Mouse (Mus musculus): ENCODE data around the gene Gabarapl1. TPM values are rescaled to one million over a fixed set of nuclear protein-coding genes. Genes with fewer than 3 reads are reported as not detected.

Gabarapl1 gene
- polyA plus RNA-seq, 1 experiment from 2014 or later = 66.3 TPM

GRCm38 (mm10) chr6:129577605-129578004 is 44.6 kb downstream of the Gabarapl1 start, which contains the start of gene Klre1:
Gene Klre1, plus strand, starts transcription at chr6:129577905.
- H3K4me3 ChIP-seq (ENCODE audit: low read depth, low read length) = no peak within 1 kb of the TSS
- H3K9me3 ChIP-seq (replicated peaks; ENCODE audit: control insufficient read depth, low read length) = no peaks in the 10 kb centered on the region
- no peak within 1 kb of the TSS for H3K4me2 ChIP-seq (ENCODE audit: low read length)
- no peak for DNase-seq (ENCODE audit: low spot score)
- ATAC-seq = no peak
- H3K27me3 ChIP-seq (replicated peaks; ENCODE audit: control insufficient read depth, insufficient read depth, low read length) = no peaks in the 10 kb centered on the region
- WGBS = 92% methylated on average over 8 of the region's 8 CpGs
- H3K27ac ChIP-seq (ENCODE audit: low read depth, low read length) = no peak within 1 kb of the TSS
- H3K36me3 ChIP-seq (ENCODE audit: control insufficient read depth, insufficient read depth, low read length) = no peaks in the 10 kb centered on the region
- no peaks in the 10 kb centered on the region for H3K4me1 ChIP-seq (ENCODE audit: control insufficient read depth, insufficient read depth, low read length)
- H3K9ac ChIP-seq (ENCODE audit: low read length) = no peak within 1 kb of the TSS

- Histone ChIP-seq H3K4me1 (ENCODE audit: control insufficient read depth, insufficient read depth, low read length) (no peaks in the 10 kb centered on the region), H3K4me3 (ENCODE audit: low read depth, low read length) (no peak overlapping the region), H3K9me3 (replicated peaks; ENCODE audit: control insufficient read depth, low read length) (no peaks in the 10 kb centered on the region), H3K27me3 (replicated peaks; ENCODE audit: control insufficient read depth, insufficient read depth, low read length) (no peaks in the 10 kb centered on the region), H3K9ac (ENCODE audit: low read length) (no peak overlapping the region), H3K36me3 (ENCODE audit: control insufficient read depth, insufficient read depth, low read length) (no peaks in the 10 kb centered on the region), H3K4me2 (ENCODE audit: low read length) (no peak overlapping the region), H3K27ac (ENCODE audit: low read depth, low read length) (no peak overlapping the region)
- DNase-seq (ENCODE audit: low spot score) (no peak), ATAC-seq (no peak)
- WGBS = 57% methylated on average over 4 of the region's 4 CpGs
These were observed 48.3 kb downstream of the Gabarapl1 start for GRCm38 (mm10) chr6:129581274-129581673.

GRCm38 (mm10) chr6:129581896-129582295 is 48.9 kb downstream of the Gabarapl1 start:
- Histone ChIP-seq H3K4me2 (ENCODE audit: low read length) (no peak overlapping the region), H3K4me3 (ENCODE audit: low read depth, low read length) (no peak overlapping the region), H3K27me3 (replicated peaks; ENCODE audit: control insufficient read depth, insufficient read depth, low read length) (no peaks in the 10 kb centered on the region), H3K36me3 (ENCODE audit: control insufficient read depth, insufficient read depth, low read length) (no peaks in the 10 kb centered on the region), H3K9me3 (replicated peaks; ENCODE audit: control insufficient read depth, low read length) (no peaks in the 10 kb centered on the region), H3K4me1 (ENCODE audit: control insufficient read depth, insufficient read depth, low read length) (no peaks in the 10 kb centered on the region), H3K27ac (ENCODE audit: low read depth, low read length) (no peak overlapping the region), H3K9ac (ENCODE audit: low read length) (no peak overlapping the region)
- ATAC-seq (no peak), DNase-seq (ENCODE audit: low spot score) (no peak)
- WGBS = 91% methylated on average over 4 of the region's 4 CpGs

- Histone ChIP-seq H3K36me3 (ENCODE audit: control insufficient read depth, insufficient read depth, low read length) (no peaks in the 10 kb centered on the region), H3K27me3 (replicated peaks; ENCODE audit: control insufficient read depth, insufficient read depth, low read length) (no peaks in the 10 kb centered on the region), H3K27ac (ENCODE audit: low read depth, low read length) (no peak overlapping the region), H3K9ac (ENCODE audit: low read length) (no peak overlapping the region), H3K4me1 (ENCODE audit: control insufficient read depth, insufficient read depth, low read length) (no peaks in the 10 kb centered on the region), H3K9me3 (replicated peaks; ENCODE audit: control insufficient read depth, low read length) (no peaks in the 10 kb centered on the region), H3K4me3 (ENCODE audit: low read depth, low read length) (no peak overlapping the region), H3K4me2 (ENCODE audit: low read length) (no peak overlapping the region)
- no peak for ATAC-seq
- WGBS = 81% methylated on average over 3 of the region's 3 CpGs
- DNase-seq (ENCODE audit: low spot score) = no peak
These were observed 50.1 kb downstream of the Gabarapl1 start for GRCm38 (mm10) chr6:129583014-129583413.

GRCm38 (mm10) chr6:129591508-129591907 is 58.5 kb downstream of the Gabarapl1 start, which contains the start of gene Klrd1:
Gene Klrd1, plus strand, starts transcription at chr6:129591782.
- Histone ChIP-seq H3K4me1 (ENCODE audit: control insufficient read depth, insufficient read depth, low read length) (no peaks in the 10 kb centered on the region), H3K9ac (ENCODE audit: low read length) (no peak within 1 kb of the TSS), H3K4me2 (ENCODE audit: low read length) (no peak within 1 kb of the TSS), H3K9me3 (replicated peaks; ENCODE audit: control insufficient read depth, low read length) (no peaks in the 10 kb centered on the region), H3K27ac (ENCODE audit: low read depth, low read length) (no peak within 1 kb of the TSS), H3K4me3 (ENCODE audit: low read depth, low read length) (no peak within 1 kb of the TSS), H3K36me3 (ENCODE audit: control insufficient read depth, insufficient read depth, low read length) (no peaks in the 10 kb centered on the region), H3K27me3 (replicated peaks; ENCODE audit: control insufficient read depth, insufficient read depth, low read length) (no peaks in the 10 kb centered on the region)
- 87% methylated on average over 3 of the region's 3 CpGs for WGBS
- DNase-seq (ENCODE audit: low spot score) (no peak), ATAC-seq (no peak)

Other genes with a start within 250 kb of the Gabarapl1 start
- not detected in 2 replicates for gene 4922502D21Rik, start 201.4 kb upstream of the Gabarapl1 start, polyA plus RNA-seq (2014; fragmentation: Nextera tagmentation; extraction: Ambion mirVana)
- gene Clec12a, start 190.5 kb upstream of the Gabarapl1 start, polyA plus RNA-seq (2014; fragmentation: Nextera tagmentation; extraction: Ambion mirVana) = 0.18 and 0.27 TPM in 2 replicates
- not detected in 2 replicates for gene Clec12b, start 147.3 kb upstream of the Gabarapl1 start, polyA plus RNA-seq (2014; fragmentation: Nextera tagmentation; extraction: Ambion mirVana)
- gene Clec1b, start 135.9 kb upstream of the Gabarapl1 start, polyA plus RNA-seq (2014; fragmentation: Nextera tagmentation; extraction: Ambion mirVana) = 1.6 and 2.0 TPM in 2 replicates
- gene Clec9a, start 124.3 kb upstream of the Gabarapl1 start, polyA plus RNA-seq (2014; fragmentation: Nextera tagmentation; extraction: Ambion mirVana) = 0.10 and 0.19 TPM in 2 replicates
- gene Clec1a, start 81.2 kb upstream of the Gabarapl1 start, polyA plus RNA-seq (2014; fragmentation: Nextera tagmentation; extraction: Ambion mirVana) = 1.3 and 1.5 TPM in 2 replicates
- not detected in 2 replicates for gene Olr1, start 26.0 kb upstream of the Gabarapl1 start, polyA plus RNA-seq (2014; fragmentation: Nextera tagmentation; extraction: Ambion mirVana)
- not detected in 2 replicates for gene Tmem52b, start 20.6 kb upstream of the Gabarapl1 start, polyA plus RNA-seq (2014; fragmentation: Nextera tagmentation; extraction: Ambion mirVana)
- not detected in 2 replicates for gene Klre1, start 44.7 kb downstream of the Gabarapl1 start, polyA plus RNA-seq (2014; fragmentation: Nextera tagmentation; extraction: Ambion mirVana)
- gene Klrd1, start 58.6 kb downstream of the Gabarapl1 start, polyA plus RNA-seq (2014; fragmentation: Nextera tagmentation; extraction: Ambion mirVana) = not detected in 2 replicates
- 0.06 TPM in 1 of 2 replicates, not detected in the other for gene Klrk1, start 90.7 kb downstream of the Gabarapl1 start, polyA plus RNA-seq (2014; fragmentation: Nextera tagmentation; extraction: Ambion mirVana)
- gene Klrc3, start 110.2 kb downstream of the Gabarapl1 start, polyA plus RNA-seq (2014; fragmentation: Nextera tagmentation; extraction: Ambion mirVana) = not detected in 2 replicates
- gene Klrc2, start 127.5 kb downstream of the Gabarapl1 start, polyA plus RNA-seq (2014; fragmentation: Nextera tagmentation; extraction: Ambion mirVana) = not detected in 2 replicates
- not detected in 2 replicates for gene Klrc1, start 145.8 kb downstream of the Gabarapl1 start, polyA plus RNA-seq (2014; fragmentation: Nextera tagmentation; extraction: Ambion mirVana)
- not detected in 2 replicates for gene Klri1, start 184.0 kb downstream of the Gabarapl1 start, polyA plus RNA-seq (2014; fragmentation: Nextera tagmentation; extraction: Ambion mirVana)
- not detected in 2 replicates for gene Klri2, start 207.3 kb downstream of the Gabarapl1 start, polyA plus RNA-seq (2014; fragmentation: Nextera tagmentation; extraction: Ambion mirVana)